Mouse (Mus musculus) erythroblast, embryonic 14.5 days (primary cell): ENCODE measurements around the gene Rabgap1l. TPM values are rescaled to one million over a fixed set of nuclear protein-coding genes. Genes with fewer than 3 reads are reported as not detected.

Source experiments
- H3K27me3 ChIP-seq: 2 replicates; pipeline ENCODE4 v1.6.1; 2012; ENCODE audit warnings: inconsistent platforms; ENCODE audit not compliant: control insufficient read depth
- H3K36me3 ChIP-seq: 2 replicates; pipeline ENCODE4 v1.6.1; 2012; ENCODE audit warnings: mild to moderate bottlenecking, inconsistent platforms; ENCODE audit not compliant: control insufficient read depth
- H3K4me1 ChIP-seq: 2 replicates; pipeline ENCODE4 v1.6.1; 2012; ENCODE audit warnings: inconsistent platforms; ENCODE audit not compliant: control insufficient read depth
- H3K4me3 ChIP-seq: replicated peaks from 2 replicates; pipeline ENCODE3; 2012; ENCODE audit warnings: moderate library complexity, mild to moderate bottlenecking, inconsistent platforms
- H3K9me3 ChIP-seq: 2 replicates; pipeline ENCODE4 v1.6.1; 2012; ENCODE audit warnings: low read length, inconsistent platforms, mixed read lengths; ENCODE audit not compliant: control insufficient read depth
- GATA1 ChIP-seq: IDR thresholded peaks from 2 replicates; pipeline ENCODE4 v1.6.1; 2012; ENCODE audit warnings: low read length, inconsistent platforms, mixed read lengths
- TAL1 ChIP-seq: IDR thresholded peaks from 3 replicates; pipeline ENCODE4 v1.6.1; 2012; ENCODE audit warnings: low read length, inconsistent platforms, mixed read lengths
- polyA plus RNA-seq: library from polyadenylated mRNA; stranded (reverse); fragments of >175 nt; gene quantifications from 2 replicates; pipeline ENCODE4 v1.2.3, GENCODE M21; 2012

Gene Rabgap1l
- polyA plus RNA-seq, 1 experiment, result 1.0 TPM

DNA sequence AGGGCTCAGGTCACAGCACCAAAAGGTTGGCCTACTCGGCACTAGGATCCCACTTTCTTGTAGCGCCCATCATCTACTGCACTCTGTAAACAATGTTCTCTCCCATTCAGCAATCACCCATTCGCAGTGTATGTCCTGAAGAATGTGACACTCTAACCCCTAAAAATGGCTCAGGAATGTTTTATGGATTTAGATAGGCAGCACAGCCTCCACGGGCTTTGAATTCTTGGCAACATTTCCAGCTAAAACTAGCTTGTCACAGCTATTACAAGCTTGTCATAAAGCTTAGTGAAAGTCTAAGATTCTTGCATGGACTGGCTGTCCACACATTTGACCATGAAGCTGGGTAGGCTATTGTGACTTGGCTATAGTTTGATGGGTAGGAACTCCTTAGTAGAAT lies 274.5 kb downstream of the Rabgap1l start:
- Histone ChIP-seq H3K27me3 (no peaks in the 10 kb centered on the region), H3K36me3 (no peaks in the 10 kb centered on the region), H3K4me1 (no peaks in the 10 kb centered on the region), H3K4me3 (no peak overlapping the region), H3K9me3 (no peaks in the 10 kb centered on the region)
- TF ChIP-seq TAL1 (no peak), GATA1 (no peak)

GRCm38 (mm10) chr1:160507766-160508165 lies 285.2 kb downstream of the Rabgap1l start:
- H3K27me3 ChIP-seq, result no peaks in the 10 kb centered on the region
- no peaks in the 10 kb centered on the region for H3K9me3 ChIP-seq
- H3K4me1 ChIP-seq, result no peaks in the 10 kb centered on the region
- H3K4me3 ChIP-seq, result no peak overlapping the region
- no peak for TF ChIP-seq TAL1
- no peak for TF ChIP-seq GATA1
- H3K36me3 ChIP-seq, result no peaks in the 10 kb centered on the region

GRCm38 (mm10) chr1:160496906-160497577 lies 296.0 kb downstream of the Rabgap1l start:
- H3K9me3 ChIP-seq, result no peaks in the 10 kb centered on the region
- TF ChIP-seq TAL1, result no peak
- no peaks in the 10 kb centered on the region for H3K36me3 ChIP-seq
- no peak overlapping the region for H3K4me3 ChIP-seq
- H3K4me1 ChIP-seq, result no peaks in the 10 kb centered on the region
- H3K27me3 ChIP-seq, result no peaks in the 10 kb centered on the region

DNA sequence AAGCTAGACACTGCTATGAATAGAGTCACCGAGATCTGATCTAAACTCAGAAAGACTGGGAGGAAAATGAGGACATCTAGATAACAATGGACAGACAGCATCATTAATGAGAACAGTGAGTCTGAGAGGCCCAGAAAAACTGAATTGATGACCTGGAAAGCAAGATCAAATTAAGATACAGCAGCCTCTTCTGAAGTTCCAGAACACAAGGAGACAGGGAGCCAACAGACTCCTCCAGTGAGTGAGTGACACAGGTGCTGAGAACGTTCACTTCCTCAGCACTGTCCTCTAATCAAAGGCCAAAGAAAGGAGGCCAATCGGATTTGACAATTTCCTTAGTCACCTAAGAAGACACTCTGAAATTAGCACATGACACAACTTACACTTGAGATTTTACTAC lies 307.3 kb downstream of the Rabgap1l start:
- Histone ChIP-seq H3K9me3 (no peaks in the 10 kb centered on the region), H3K36me3 (no peaks in the 10 kb centered on the region), H3K4me3 (no peak overlapping the region), H3K27me3 (no peaks in the 10 kb centered on the region), H3K4me1 (no peaks in the 10 kb centered on the region)
- TF ChIP-seq TAL1 (no peak), GATA1 (no peak)

DNA sequence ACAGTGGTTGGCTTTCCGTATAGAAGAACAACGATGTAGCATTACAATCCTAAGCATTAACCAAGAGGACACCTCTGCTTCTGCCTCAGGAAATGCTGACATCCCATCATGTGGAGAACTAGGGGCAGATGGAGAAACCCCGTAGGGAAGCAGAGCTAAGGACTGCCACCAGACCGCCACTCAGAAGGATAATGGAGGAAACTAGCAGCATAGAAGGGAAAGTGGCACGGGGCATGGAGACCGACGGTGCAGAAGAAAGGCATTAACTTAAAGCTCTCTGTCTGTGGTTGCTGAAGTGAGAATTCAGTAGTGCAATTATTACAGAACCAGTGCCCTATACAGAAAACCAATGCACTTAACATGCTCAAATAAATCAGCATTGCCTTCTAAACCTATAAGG lies 308.0 kb downstream of the Rabgap1l start:
- Histone ChIP-seq H3K36me3 (no peaks in the 10 kb centered on the region), H3K9me3 (no peaks in the 10 kb centered on the region), H3K4me1 (no peaks in the 10 kb centered on the region), H3K27me3 (no peaks in the 10 kb centered on the region), H3K4me3 (no peak overlapping the region)
- no peak for TF ChIP-seq TAL1
- TF ChIP-seq GATA1, result no peak

DNA sequence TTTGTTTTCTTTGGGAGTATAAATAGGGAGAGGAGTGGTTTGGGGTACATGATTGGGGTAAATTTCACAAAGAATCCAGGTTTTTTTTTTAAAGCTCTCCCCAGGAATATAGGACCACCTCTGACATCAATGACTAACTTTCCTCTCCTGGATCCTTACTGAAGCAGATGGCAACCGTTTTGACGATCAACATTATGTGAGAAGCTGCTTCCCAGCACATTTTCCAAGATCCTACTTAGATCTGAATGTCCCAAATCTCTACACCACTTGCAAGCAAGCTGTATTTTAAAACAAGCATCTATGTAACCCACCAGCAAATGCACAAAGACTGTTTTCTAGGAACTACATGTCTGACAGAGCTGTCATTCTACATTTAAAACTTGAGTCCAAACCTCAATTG lies 311.4 kb downstream of the Rabgap1l start:
- no peaks in the 10 kb centered on the region for H3K36me3 ChIP-seq
- no peaks in the 10 kb centered on the region for H3K4me1 ChIP-seq
- no peak for TF ChIP-seq TAL1
- no peak for TF ChIP-seq GATA1
- no peaks in the 10 kb centered on the region for H3K27me3 ChIP-seq
- H3K4me3 ChIP-seq, result no peak overlapping the region
- H3K9me3 ChIP-seq, result no peaks in the 10 kb centered on the region

DNA sequence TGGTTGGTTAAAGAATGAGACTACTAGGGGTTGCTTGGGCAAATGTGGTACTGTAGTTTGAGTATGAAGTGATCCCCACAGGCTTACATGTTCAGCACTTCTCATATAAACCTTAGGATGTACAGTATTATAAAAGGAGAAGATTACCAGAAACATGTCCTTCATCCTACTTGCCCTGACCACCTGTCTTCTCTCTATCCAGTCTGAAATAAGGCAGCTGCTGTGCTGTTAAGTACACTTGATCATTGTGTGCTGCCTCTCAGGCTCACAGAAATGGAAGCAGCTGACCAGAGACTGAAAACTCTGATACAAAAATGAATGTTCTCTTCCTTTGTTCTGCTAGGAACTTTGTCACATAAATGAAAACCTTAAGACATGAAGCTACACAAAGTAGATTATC lies 325.6 kb downstream of the Rabgap1l start:
- no peak for TF ChIP-seq GATA1
- TF ChIP-seq TAL1, result no peak
- Histone ChIP-seq H3K4me3 (no peak overlapping the region), H3K9me3 (no peaks in the 10 kb centered on the region), H3K4me1 (no peaks in the 10 kb centered on the region), H3K27me3 (no peaks in the 10 kb centered on the region), H3K36me3 (peaks cover 9% of the 10 kb centered on the region)

DNA sequence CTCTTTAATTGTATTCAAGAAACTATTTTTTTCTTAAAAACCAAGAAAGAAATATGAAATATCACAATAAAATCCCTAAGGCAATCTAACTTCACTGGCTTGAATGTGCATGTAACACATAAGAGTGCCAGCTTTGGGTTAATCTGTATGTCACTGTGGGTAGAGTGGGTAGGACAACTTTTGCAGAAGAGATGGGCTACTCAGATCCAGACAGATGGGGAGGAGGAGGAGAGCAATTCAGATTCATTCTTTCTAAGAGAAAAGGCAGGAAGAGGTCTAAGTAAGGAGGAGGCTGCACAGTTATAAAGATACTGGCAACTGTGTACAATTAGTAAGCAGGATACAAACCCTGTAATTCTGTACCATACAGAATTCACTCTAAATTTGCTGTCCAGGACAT lies 327.8 kb downstream of the Rabgap1l start:
- Histone ChIP-seq H3K27me3 (no peaks in the 10 kb centered on the region), H3K4me3 (no peak overlapping the region), H3K9me3 (no peaks in the 10 kb centered on the region), H3K36me3 (no peaks in the 10 kb centered on the region), H3K4me1 (no peaks in the 10 kb centered on the region)
- TF ChIP-seq GATA1 (no peak), TAL1 (no peak)

GRCm38 (mm10) chr1:160464148-160464547 lies 328.9 kb downstream of the Rabgap1l start:
- Histone ChIP-seq H3K4me3 (no peak overlapping the region), H3K4me1 (no peaks in the 10 kb centered on the region), H3K36me3 (no peaks in the 10 kb centered on the region), H3K27me3 (no peaks in the 10 kb centered on the region), H3K9me3 (no peaks in the 10 kb centered on the region)
- no peak for TF ChIP-seq GATA1
- no peak for TF ChIP-seq TAL1

DNA sequence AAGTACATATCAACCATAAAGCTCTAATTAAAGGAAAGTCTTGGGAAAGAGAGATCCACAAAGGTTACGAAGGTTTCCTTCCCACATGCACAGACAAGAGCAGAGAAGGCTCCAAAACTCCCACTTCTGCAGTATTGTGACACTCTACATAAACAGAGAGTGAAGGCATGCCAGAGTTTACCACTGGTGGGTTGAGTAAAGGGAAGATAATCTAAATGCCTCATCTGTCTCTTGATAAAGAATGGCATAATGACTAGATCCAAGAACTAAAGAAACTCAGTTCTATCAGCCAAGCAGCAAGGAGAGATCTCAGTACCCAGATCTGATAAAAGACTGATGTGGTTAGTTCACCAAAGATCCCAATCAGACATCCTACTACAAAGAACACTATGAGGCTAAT lies 332.7 kb downstream of the Rabgap1l start:
- no peaks in the 10 kb centered on the region for H3K27me3 ChIP-seq
- H3K4me3 ChIP-seq, result no peak overlapping the region
- no peaks in the 10 kb centered on the region for H3K36me3 ChIP-seq
- TF ChIP-seq GATA1 (no peak), TAL1 (no peak)
- no peaks in the 10 kb centered on the region for H3K9me3 ChIP-seq
- H3K4me1 ChIP-seq, result no peaks in the 10 kb centered on the region
